Mouse (Mus musculus) G1E (cell line): ENCODE data around the gene Arhgap42.

Experiments used
- CTCF ChIP-seq: IDR thresholded peaks from 2 replicates; pipeline ENCODE4 v1.5.1; 2012; ENCODE audit warnings: low read depth, low read length, inconsistent platforms, mixed read lengths
- GATA1 ChIP-seq: IDR thresholded peaks from 2 replicates; pipeline ENCODE4 v1.6.1; 2012; ENCODE audit warnings: borderline replicate concordance, low read length, inconsistent platforms, mixed read lengths
- POLR2AphosphoS5 ChIP-seq: IDR thresholded peaks from 2 replicates; pipeline ENCODE4 v1.6.1; 2012; ENCODE audit warnings: low read depth, low read length, inconsistent platforms; ENCODE audit not compliant: insufficient replicate concordance

GRCm38 (mm10) chr9:9199170-9199841, 39.6 kb downstream of the Arhgap42 start:
- no peak for TF ChIP-seq GATA1
- no peak for TF ChIP-seq CTCF
- TF ChIP-seq POLR2AphosphoS5: no peak
